Mouse (Mus musculus) gastrocnemius, adult 2 months (tissue): ENCODE measurements at regions not wholly inside any gene's neighbourhood (a gene's known extent, or its start where the extent isn't known, plus 50 kb on each side); places are given as distances from the start of the nearest gene placed in this dataset.
A peak's percentile ranks its signal among the peaks of the same experiment; 100 is the strongest.

Experiments used
- DNase-seq: peaks from one replicate; pipeline ENCODE4 v3.0.0; 2022
- H3K27ac ChIP-seq: fragments of 200-600 bp; 2 replicates; pipeline ENCODE4 v1.8.1; 2022; ENCODE audit warnings: mild to moderate bottlenecking
- H3K4me3 ChIP-seq: fragments of 200-600 bp; 2 replicates; pipeline ENCODE4 v1.8.1; 2022; ENCODE audit warnings: mild to moderate bottlenecking, moderate library complexity
- CTCF ChIP-seq: fragments of 200-600 bp; IDR thresholded peaks from 2 replicates; pipeline ENCODE4 v1.8.1; 2022; ENCODE audit warnings: antibody characterized with exemption, mild to moderate bottlenecking, moderate library complexity
- intact Hi-C: fragments of 180-260 bp; cut with DNase I; formaldehyde crosslinking; loops from one replicate; pipeline ENCODE4 v1.15.1; 2025

GRCm38 (mm10) chr17:51583984-51584880 is 248.9 kb downstream of the Satb1 start:
- intact Hi-C loops, result no loop called here
- no peak for DNase-seq

GRCm38 (mm10) chr17:51583277-51583676 is 249.8 kb downstream of the Satb1 start:
- intact Hi-C loops, result no loop called here
- peak; percentile 72 for DNase-seq

More at GRCm38 (mm10) chr17:51583984-51584880, 248.9 kb downstream of the Satb1 start:
- peak overlapping the region; percentile 40; the same call in 1 of the 2 replicates for H3K27ac ChIP-seq
- peak overlapping the region; percentile 59 for H3K4me3 ChIP-seq
- TF ChIP-seq CTCF, result no peak

GRCm38 (mm10) chr17:51555854-51556253 is 277.2 kb downstream of the Satb1 start:
- Histone ChIP-seq H3K27ac (no peak overlapping the region), H3K4me3 (no peak overlapping the region)
- DNase-seq, result no peak
- no peak for TF ChIP-seq CTCF
- intact Hi-C loops, result no loop called here

More at GRCm38 (mm10) chr17:51583277-51583676, 249.8 kb downstream of the Satb1 start:
- Histone ChIP-seq H3K4me3 (peak overlapping the region; percentile 59), H3K27ac (peak overlapping the region; percentile 69)
- no peak for TF ChIP-seq CTCF

GRCm38 (mm10) chr17:51554446-51554845 is 278.6 kb downstream of the Satb1 start:
- DNase-seq, result no peak
- Histone ChIP-seq H3K27ac (no peak overlapping the region), H3K4me3 (no peak overlapping the region)
- TF ChIP-seq CTCF, result no peak
- intact Hi-C loops, result no loop called here

- no peak for DNase-seq
- H3K27ac ChIP-seq, result no peak overlapping the region
- intact Hi-C loops, result no loop called here
- no peak overlapping the region for H3K4me3 ChIP-seq
- no peak for TF ChIP-seq CTCF
These were observed 280.6 kb downstream of the Satb1 start for GRCm38 (mm10) chr17:51552277-51553015.

- Histone ChIP-seq H3K27ac (peak overlapping the region; percentile 74), H3K4me3 (no peak overlapping the region)
- intact Hi-C loops, result no loop called here
- peak; percentile 86 for DNase-seq
- no peak for TF ChIP-seq CTCF
These were observed 286.1 kb downstream of the Satb1 start for GRCm38 (mm10) chr17:51546999-51547398.

GRCm38 (mm10) chr17:51542544-51542943 is 290.5 kb downstream of the Satb1 start:
- no peak for DNase-seq
- no peak overlapping the region for H3K27ac ChIP-seq
- H3K4me3 ChIP-seq, result no peak overlapping the region
- no peak for TF ChIP-seq CTCF
- intact Hi-C loops, result no loop called here

GRCm38 (mm10) chr17:51534678-51535077 is 298.4 kb downstream of the Satb1 start:
- Histone ChIP-seq H3K27ac (peak overlapping the region; percentile 75), H3K4me3 (peak overlapping the region; percentile 63)
- peak; percentile 51 for DNase-seq
- intact Hi-C loops, result no loop called here
- no peak for TF ChIP-seq CTCF

GRCm38 (mm10) chr17:51534270-51534669 is 298.8 kb downstream of the Satb1 start:
- peak; percentile 75 for DNase-seq

GRCm38 (mm10) chr17:51528161-51528560 is 304.9 kb downstream of the Satb1 start:
- Histone ChIP-seq H3K27ac (no peak overlapping the region), H3K4me3 (no peak overlapping the region)
- DNase-seq, result no peak
- no peak for TF ChIP-seq CTCF
- intact Hi-C loops, result no loop called here

More at GRCm38 (mm10) chr17:51534270-51534669, 298.8 kb downstream of the Satb1 start:
- intact Hi-C loops, result no loop called here
- H3K4me3 ChIP-seq, result peak overlapping the region; percentile 63
- H3K27ac ChIP-seq, result peak overlapping the region; percentile 75
- TF ChIP-seq CTCF, result no peak

- no peak for DNase-seq
- intact Hi-C loops, result no loop called here
- no peak overlapping the region for H3K27ac ChIP-seq
- H3K4me3 ChIP-seq, result no peak overlapping the region
- TF ChIP-seq CTCF, result no peak
These were observed 306.2 kb downstream of the Satb1 start for GRCm38 (mm10) chr17:51526881-51527280.

GRCm38 (mm10) chr17:51526464-51526863 is 306.6 kb downstream of the Satb1 start:
- DNase-seq, result no peak

GRCm38 (mm10) chr17:51526021-51526420 is 307.1 kb downstream of the Satb1 start:
- intact Hi-C loops, result no loop called here
- DNase-seq, result no peak
- H3K27ac ChIP-seq, result no peak overlapping the region
- TF ChIP-seq CTCF, result no peak
- H3K4me3 ChIP-seq, result no peak overlapping the region

More at GRCm38 (mm10) chr17:51526464-51526863, 306.6 kb downstream of the Satb1 start:
- TF ChIP-seq CTCF, result no peak
- H3K4me3 ChIP-seq, result no peak overlapping the region
- H3K27ac ChIP-seq, result no peak overlapping the region
- intact Hi-C loops, result no loop called here
